Mouse (Mus musculus) spleen, adult 2 months (tissue): ENCODE results near the gene Kpna7.
"Not testable (repeated sequence)": the region's sequence is repeated elsewhere in the genome, so short reads cannot be mapped to it uniquely, and the experiment has no call there.

Experiments
- CTCF ChIP-seq: fragments of 200-500 bp; IDR thresholded peaks from 2 replicates; pipeline ENCODE4 v1.5.1; 2011; ENCODE audit warnings: mild to moderate bottlenecking, inconsistent platforms; ENCODE audit not compliant: insufficient read depth, insufficient read length, insufficient replicate concordance; ENCODE audit errors: extremely low read depth
- POLR2A ChIP-seq: fragments of 200-500 bp; IDR thresholded peaks from 2 replicates; pipeline ENCODE4 v1.6.1; 2011; ENCODE audit warnings: low read depth, low read length, inconsistent platforms

- not testable (repeated sequence) for TF ChIP-seq POLR2A, CTCF
Observed at GRCm38 (mm10) chr5:145020254-145020653, 63.6 kb downstream of the Kpna7 start.
